Mouse (Mus musculus): ENCODE results near the gene Vti1b.

The Vti1b gene

GRCm38 (mm10) chr12:79138999-79139398 is 33.5 kb downstream of the Vti1b start:
- DNase-seq (ENCODE audit: low read depth, low spot score), result no peak

GRCm38 (mm10) chr12:79136949-79137348 is 35.5 kb downstream of the Vti1b start:
- no peak for DNase-seq (ENCODE audit: low read depth, low spot score)

- no peak for DNase-seq (ENCODE audit: low read depth, low spot score)
Observed at GRCm38 (mm10) chr12:79135105-79135504, 37.4 kb downstream of the Vti1b start.

- DNase-seq (ENCODE audit: low read depth, low spot score), result no peak
Observed at GRCm38 (mm10) chr12:79134676-79135075, 37.8 kb downstream of the Vti1b start.

- no peak for DNase-seq (ENCODE audit: low read depth, low spot score)
Observed at GRCm38 (mm10) chr12:79131706-79132460, 40.6 kb downstream of the Vti1b start.

GRCm38 (mm10) chr12:79131178-79131675 is 41.2 kb downstream of the Vti1b start:
- peak; percentile 15 for DNase-seq (ENCODE audit: low read depth, low spot score)

GRCm38 (mm10) chr12:79130299-79131177 is 41.9 kb downstream of the Vti1b start, which contains the start of gene Arg2:
Arg2 (plus strand) TSS chr12:79130777.
- DNase-seq (ENCODE audit: low read depth, low spot score), result peak; percentile 87

- DNase-seq (ENCODE audit: low read depth, low spot score), result peak; percentile 25
Observed at GRCm38 (mm10) chr12:79122820-79123219, 49.6 kb downstream of the Vti1b start.

- DNase-seq (ENCODE audit: low read depth, low spot score), result no peak
Observed at GRCm38 (mm10) chr12:79118991-79119390, 53.5 kb downstream of the Vti1b start.
